Mouse (Mus musculus): ENCODE measurements around the gene Gnaq.

Gene Gnaq

DNA sequence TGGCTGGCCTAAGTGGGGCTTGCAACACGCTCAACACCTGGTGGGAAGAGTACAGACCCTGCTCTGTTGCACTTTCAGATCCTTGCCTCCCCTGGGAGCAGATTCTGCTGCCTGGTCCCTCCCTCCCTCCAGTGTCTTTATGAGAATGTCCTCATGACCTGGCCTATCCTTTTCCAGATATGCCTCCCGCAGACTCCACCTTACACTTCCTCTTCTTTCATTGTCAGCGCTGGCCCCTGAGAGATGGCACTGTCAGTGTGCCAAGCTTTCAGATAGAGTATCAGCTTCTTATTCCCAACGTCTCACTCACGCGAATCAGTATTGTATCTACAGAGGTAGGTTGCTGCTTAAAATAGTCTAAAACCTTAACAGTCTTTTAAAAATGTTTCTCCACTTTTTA is 129.0 kb downstream of the Gnaq start:
- whole genome bisulfite sequencing = 44% methylated on average over 6 of the region's 6 CpGs

DNA sequence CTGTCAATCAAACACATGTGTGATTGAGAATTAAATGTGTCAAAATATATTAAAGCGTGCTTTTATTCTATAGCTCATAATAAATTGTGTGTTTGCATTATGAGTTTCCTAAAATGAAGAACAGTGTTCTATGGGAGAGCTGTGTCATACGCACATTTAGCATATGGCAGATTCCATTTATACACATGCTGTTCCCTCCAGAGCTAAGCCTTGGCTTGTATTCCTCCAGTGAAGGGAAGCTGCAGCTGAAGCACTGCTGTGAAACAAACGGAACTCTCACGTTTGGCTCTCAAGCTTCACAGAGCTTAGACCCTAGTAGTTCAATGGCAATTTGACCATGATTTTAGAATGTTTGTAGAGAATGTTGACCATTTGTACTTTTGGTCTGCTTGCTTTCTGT is 129.7 kb downstream of the Gnaq start:
- WGBS = 39% methylated on average over 4 of the region's 4 CpGs

DNA sequence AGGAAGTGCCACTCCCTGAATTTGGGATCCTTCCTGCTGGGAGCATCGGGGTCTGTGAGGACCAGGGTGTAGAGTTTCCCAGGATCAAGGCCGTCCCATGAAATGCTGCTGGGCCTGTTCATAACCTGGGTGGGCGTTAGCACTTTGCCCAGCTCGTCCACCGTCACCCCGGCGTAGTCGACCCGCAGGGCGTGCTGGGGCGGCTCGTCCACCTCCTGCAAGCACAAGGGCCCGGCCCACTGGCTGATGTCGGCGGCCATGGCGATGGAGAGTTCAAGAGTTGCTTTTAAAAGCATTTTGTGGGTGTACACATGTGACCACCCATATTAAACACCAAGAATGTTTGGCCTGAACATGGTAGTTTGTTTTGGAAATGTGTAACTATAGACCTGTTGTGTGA is 134.7 kb downstream of the Gnaq start:
- WGBS = 96% methylated on average over 14 of the region's 16 CpGs

DNA sequence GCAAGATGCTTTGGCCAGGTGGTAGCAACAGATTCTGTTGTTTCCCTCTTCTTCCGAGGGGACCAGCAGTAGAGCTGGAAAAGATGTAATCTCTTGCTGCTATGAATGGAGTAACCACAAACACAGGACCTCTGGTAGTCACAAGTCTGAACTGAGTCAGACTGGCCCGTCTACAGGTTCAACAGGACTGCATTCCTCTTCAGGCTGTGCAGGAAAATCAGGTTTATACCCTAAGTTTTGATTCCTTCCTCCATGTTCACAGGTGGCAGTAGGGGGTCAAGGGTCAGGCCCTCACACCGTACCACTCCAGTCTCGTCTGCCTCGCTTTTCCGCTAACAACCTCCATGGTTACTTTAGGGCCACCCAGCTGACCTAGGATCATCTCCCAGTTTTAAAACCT is 137.6 kb downstream of the Gnaq start:
- WGBS = 88% methylated on average over 6 of the region's 6 CpGs

DNA sequence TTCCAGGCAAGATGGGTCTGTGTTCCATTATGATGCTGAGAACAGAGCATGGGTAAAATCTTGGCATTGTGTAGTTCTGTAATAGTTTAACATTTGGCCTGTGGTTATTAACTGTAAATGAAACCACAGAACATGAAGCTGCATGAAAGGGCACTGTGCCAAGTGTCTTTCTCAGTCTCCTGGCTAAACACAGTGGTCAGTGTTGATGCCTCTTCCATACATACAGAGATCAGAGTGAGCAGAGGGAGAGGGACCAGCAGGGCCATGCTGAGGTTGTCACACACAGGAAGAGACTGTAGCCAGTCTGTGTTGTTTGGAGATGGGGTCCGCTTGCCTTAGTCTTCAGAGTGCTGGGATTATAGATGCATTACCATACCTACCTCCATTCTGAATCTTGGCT is 138.4 kb downstream of the Gnaq start:
- 88% methylated on average over 1 of the region's 1 CpGs for WGBS

DNA sequence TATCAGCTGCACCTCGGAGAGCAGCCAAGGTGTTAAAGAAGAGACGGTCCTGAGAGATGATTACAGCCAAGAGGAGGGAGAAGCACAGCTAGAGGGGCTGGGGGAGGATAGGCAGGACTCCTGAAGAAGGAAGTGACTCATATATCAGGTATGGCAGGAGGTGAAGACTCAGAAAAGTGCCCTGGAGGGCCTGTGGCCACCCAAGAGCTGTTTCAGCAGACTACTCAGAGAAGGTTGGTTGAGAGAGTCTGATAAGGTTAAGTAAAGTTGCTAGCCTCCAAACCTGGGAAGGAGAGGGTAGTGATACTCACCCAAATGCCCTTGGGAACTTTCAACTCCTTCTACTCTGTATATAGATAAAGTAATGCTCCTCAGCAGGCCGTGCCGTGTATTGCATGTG is 140.4 kb downstream of the Gnaq start:
- WGBS = 78% methylated on average over 4 of the region's 4 CpGs

DNA sequence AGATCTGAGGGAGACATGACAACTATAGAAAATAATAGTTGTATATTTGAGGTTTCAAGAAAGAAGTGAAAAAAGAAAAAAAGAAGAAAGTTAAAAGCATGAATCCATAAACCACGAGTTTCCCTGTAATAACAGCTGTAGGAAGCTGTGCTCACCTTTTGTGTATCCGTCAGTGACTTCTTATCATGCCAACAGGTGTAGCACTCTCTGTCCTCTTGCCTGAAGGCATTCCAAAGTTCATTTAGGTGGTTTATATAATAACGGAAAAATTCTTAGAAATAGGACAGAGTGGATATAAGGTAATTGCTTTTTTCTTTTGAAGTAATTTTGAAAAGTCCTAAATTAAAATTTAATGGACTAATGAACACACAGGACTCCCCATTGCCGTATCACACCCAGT is 147.6 kb downstream of the Gnaq start:
- 78% methylated on average over 4 of the region's 4 CpGs for WGBS

DNA sequence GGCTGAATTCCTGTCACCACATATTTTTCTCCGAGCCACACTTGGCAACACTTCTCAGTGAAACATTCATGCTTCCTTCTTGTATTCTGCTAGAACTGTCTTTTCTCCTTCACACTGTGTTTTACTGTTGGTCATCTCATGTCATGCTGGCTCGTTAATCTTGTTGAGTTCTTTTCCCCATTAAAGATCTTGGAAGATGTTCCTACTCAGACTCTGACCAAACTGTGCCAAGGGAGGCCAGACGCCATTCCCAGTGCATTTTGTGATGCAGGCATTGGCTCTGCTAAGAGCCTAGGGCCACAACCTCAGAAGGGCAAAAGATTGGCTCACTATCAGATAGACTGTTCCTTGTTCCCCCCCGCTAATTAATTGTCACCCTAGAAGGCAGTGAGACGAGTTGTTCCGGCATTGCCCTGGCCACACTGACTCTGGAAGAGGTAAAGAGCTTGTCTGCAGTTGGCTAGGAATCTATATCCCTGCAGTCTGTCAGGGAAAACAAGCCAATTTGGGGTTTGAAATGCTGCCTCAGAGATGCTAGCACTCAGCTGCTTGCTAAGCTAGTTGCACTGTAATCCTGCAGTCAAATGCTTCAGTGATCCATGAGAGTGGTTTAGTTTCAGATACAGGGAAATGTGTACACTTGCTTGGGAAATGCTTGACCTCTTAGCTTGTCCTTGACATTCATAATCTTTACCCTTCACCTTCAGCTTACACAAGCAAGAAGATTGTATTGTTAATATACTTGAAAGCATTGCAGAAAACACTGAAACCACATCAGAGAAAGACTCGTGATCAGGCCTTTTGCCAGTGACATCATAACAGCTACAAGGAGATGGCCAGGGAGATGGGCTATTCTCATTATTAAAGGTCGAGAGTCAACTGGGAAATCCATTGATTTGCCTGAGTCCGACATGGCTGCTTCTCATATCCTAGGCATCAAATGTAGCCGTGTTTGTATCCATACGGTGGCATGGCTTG is 152.7 kb downstream of the Gnaq start:
- WGBS = 55% methylated on average over 11 of the region's 11 CpGs

DNA sequence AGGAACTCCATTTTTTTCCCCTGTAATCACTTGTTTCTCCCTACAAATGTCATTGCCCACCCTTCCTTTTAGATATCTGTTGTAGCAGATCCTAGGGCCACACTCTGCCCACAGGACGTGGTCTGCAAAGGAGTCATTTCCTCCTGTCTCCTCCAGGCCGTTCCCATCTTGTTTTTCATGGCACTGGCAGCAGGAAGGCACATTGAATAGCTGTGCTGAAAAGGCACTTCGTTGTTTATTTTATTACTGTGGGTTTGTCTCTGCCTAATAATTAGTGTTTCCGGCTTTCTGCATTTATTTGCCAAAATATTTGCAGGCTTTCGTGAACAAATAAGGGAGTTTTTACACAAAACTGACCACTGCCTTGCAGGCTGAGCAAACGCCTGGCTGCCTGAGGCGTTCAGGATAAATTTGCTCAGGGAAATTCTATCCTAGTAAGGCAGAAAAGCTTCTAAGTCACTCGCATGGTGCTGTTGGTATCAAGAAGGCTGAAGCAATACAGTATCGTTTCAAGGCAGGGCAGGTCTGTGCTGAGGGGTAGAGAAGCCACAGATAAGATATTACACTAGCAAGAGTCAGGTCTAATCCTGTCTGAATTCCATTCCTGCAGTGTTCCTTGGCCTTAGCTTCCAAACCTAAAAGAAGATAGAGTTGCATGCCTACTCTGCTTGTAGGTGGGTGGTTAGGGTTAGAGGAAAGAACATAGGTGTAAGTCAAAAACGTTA is 154.0 kb downstream of the Gnaq start:
- WGBS = 32% methylated on average over 10 of the region's 10 CpGs

DNA sequence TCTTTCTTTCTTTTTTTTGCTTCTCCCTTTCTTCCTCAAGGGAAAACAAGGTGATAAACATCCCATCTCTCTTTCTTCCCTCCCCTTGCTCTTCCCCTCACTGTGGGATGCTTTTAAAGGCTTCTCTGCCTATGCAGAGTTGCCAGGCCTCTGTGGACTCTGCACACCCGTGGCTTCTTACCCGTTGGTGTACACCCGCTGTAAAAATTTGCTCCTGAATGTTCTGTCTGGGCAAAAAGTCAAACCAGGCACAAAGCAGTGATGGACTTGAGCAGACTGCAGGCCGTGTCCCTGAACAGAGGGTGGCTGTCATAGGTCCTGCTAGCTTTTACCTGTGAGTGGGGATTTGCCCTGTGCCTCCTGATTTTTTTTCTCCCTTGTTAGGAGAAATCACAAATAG is 154.7 kb downstream of the Gnaq start:
- 50% methylated on average over 4 of the region's 4 CpGs for WGBS

DNA sequence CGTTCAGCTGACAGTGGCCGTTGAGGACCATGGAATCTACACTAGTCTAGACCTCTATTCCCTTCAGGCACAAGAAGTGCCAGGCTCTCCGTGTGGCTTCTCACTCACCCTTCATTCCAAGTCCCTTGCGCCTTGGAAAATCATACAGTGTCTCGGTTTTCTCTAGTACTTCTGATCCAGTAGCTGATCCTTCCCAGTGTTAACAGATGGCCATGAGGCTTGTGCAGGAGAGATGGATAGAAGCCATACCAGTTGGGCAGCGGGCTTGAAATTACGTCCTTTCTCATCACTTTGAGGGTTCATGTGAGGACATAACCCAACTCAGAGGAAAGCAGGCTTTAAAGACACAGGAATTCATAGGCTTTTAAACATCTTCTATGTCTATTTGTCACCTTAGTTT is 155.3 kb downstream of the Gnaq start:
- WGBS = 51% methylated on average over 7 of the region's 7 CpGs

DNA sequence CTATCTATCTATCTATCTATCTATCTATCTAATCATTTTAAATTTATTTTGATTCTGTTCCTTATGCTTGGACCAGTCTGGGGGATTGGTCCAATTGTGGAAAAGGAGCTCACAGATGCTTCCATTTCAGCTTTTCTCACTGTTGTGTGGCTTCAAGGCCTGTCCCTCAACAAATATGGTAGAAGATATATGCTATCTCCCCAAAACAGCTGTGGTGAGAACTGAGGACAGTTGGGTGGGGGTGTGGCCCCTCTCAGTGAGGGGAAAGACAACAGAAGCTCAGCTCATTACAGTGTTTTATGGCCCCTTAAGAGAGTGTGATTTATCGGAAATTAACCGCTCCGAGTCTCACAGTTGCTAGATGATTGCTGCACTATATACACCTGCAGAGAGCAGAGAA is 158.5 kb downstream of the Gnaq start:
- 66% methylated on average over 3 of the region's 3 CpGs for WGBS

DNA sequence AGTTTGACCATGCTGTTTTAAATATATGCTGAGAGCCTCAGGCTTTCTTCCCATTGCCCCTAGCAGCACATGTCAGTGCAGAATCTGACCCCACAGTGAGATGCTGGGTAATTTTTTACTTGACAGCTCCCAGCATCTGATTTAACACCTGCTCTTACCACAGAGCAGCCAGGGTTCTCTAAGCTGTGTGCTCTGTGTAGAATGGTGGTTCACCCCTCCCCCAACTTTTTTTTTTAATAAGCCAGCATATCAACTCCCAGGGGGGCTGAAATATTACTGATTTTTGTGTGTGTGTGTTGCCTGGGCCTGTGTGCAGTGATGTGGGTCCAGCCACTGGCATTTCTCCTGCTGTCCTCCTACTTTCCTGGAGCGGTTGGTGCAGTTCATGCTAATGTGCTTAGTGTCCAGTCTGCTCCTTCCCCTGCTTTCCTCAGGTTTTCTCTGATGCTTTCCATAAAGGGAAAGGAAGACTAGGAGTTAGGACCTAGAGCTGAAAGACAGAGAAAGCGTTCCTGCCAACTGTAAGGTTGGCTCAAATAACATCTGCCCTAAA is 159.5 kb downstream of the Gnaq start:
- WGBS = 62% methylated on average over 2 of the region's 2 CpGs

DNA sequence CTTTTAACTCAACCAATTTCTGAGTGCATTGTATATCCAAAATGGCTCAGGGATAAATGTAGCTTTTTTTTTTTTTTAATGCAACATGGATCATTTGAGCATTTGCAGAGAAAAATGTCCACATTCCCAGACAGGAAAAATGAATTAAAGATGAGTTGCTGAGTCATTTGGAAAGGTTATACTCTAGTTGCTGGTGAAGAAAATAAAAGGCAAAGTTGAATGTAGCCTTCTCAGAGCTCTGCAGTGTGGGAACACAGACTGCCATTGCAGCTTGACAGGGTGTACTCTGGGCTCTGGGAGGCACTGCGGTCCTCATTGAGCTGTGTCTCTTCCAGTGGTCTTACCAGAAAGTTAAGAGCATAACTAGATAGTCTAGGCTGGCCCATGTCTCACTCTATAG is 160.3 kb downstream of the Gnaq start:
- WGBS = 48% methylated on average over 1 of the region's 1 CpGs

DNA sequence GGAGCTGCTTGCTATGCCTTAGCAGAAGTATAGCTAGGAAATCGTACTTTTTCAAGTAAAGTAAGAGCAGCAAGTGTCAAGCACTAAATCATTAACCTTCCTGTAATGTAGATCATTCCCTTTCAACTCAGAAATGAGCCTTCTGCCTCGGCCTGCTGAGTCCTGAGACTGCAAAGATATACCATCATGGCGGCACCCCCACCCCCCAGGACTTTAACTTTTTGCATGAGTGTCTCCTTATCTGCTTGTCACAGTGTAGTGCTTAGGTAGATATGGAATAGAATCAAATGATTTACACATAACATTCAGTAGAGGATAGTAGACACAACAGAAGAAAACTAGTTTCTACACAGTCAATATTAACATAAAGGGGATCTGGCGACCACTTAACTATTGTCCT is 167.8 kb downstream of the Gnaq start:
- WGBS = 83% methylated on average over 4 of the region's 4 CpGs

DNA sequence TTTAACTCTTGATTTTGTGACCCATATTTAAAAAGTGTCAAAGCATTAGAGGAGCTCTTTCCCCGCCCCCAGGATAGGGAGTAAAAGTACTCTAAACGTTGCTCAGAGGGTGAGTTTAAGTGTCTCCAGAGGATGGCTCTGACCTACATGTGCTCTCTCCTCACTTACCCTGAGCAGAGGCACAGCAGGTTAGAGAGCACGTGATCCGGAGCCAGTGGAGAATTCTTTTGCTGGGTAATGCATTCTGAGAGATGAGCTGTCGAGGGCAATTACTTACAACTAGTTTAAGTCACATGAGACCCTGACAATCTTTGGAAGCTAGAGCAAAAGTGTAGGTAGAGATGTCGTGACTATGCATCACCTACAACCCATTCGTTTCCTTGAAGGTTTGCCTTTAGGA is 168.7 kb downstream of the Gnaq start:
- WGBS = 66% methylated on average over 7 of the region's 7 CpGs

DNA sequence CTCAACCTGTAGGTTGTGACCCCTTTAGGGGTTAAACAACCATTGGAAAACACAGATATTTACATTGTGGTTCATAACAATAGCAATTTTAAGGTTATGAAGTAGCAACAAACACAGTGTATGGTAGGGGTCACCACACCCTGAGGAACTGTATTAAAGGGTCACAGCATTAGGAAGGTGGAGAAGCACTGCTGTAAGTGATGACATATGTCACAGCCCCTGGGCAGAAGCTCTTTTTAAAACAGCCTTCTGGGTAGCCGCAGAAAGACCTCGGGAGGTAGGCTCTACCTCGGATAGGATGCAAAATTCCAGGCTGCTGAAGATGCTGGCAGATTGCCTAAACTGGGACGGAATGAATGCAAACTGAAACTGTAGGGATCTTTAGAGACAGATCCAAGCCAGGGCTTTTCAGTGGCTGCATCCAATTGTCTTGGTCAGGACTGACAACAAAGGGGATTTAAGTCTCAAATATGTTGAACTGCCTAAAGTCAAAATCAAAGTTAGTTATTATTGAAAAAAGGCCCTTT is 181.7 kb downstream of the Gnaq start:
- WGBS = 17% methylated on average over 4 of the region's 4 CpGs

DNA sequence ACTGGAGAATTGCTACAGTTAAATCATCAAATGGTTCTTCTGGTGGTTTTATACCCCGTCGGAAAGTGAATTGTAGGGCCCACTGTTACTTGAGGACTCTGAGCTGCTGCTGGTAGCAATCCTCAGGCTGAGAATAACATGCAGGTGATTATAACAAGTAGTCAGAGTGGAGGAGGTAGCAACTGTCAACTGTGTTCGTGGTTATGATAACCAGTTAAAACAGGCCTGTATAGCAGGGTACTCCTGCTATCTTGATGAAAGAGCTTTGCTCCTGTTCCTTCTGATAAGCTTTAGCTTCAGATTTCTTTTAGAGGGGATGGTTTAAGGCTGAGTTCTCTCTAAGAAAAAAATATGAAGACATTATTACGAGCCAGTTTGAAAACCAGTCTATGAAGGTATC is 182.9 kb downstream of the Gnaq start:
- WGBS = 75% methylated on average over 4 of the region's 4 CpGs

DNA sequence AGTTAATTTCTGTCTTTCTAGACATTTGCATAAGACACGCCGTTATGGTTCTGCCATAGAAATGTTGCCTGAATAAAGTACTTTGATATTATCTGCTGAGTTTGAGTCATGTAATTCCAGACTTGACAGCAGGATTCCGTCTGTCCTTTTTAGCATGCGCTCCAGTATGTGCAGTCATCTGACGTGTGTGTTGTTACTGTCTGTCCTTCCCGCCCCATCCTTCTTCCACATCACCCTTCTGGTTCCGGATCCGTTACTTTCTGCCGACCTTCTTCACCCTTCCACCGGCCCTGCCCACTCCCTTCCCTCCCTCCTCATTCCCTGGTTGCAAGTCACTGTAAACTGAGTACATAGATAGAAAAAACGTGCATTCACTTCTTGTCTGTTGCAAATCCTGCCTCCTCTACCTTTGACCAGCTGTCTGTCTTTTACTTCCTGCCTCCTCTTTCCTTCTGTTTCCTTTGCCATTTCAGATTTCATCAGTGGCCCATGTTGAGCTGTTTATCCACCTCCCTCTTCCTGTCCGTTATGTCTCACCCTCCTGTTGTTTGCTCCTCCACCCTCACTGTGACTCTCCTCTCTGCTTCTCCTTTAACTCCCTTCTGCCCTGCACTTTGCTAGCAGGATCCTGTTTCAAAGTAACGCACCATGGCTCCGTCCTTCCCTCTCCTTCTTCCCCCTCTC is 185.6 kb downstream of the Gnaq start:
- 59% methylated on average over 14 of the region's 14 CpGs for WGBS

DNA sequence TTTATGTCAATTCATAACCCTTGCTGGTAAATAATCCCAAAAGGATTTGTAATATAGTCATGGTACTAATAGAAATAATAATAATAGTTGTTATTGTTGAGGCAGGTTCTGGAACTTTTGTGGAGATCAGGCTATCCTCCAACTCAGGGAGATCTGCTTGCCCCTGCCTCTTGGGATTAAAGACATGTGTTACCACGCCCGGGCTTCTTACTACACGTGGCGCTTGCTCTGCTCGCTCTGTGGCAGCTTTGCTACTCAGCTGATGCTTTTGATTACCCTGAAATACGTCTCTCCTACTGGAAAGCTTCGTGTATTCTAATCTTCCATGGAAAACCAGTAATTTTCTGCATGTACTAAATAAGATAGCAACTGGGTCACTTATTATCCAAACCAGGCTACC is 187.4 kb downstream of the Gnaq start:
- 81% methylated on average over 7 of the region's 7 CpGs for WGBS

DNA sequence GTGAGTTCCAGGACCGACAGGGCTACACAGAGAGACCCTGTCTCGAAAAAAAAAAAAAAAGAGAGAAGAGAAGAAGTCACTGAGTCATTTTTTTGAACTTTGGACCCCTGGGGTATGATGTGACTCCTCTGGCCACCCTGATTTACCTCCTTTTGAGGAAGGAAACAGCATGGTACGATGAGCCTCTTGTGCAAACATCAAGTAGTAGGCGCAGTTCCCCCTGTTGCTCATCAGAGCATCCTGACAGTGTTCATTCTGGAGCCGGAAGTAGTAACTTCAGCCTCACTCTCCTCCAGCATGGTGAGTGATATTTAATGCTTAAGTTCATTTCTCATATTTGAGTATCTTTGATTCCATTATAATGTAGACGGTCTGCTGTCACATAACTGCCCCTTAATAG is 190.4 kb downstream of the Gnaq start:
- 84% methylated on average over 6 of the region's 6 CpGs for WGBS

DNA sequence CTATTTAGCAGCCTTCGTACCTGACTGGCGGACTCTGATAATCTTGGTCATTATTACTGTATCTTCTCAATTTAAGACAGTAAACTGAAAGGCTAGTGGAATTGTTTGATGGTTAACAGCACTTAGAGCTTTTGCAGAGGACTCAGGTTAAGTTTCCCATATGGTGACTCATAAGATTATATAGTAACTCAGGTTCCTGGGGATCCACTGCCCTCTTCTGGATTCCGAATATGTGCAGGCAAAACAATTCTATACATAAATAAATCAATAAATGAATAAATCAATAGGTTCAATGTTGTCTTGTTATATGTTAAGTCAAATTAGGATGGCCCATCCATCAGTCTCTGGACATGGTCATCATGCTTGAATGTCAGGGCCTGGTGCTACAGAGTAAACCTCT is 191.6 kb downstream of the Gnaq start:
- WGBS = 93% methylated on average over 3 of the region's 3 CpGs
